Mouse (Mus musculus) MEL (cell line): Measurements from ENCODE around the gene Negr1. TPM values are rescaled to one million over a fixed set of nuclear protein-coding genes. Genes with fewer than 3 reads are reported as not detected.

Experiments used
- DNase-seq: peaks from one replicate; pipeline ENCODE4 v3.0.0; 2011; ENCODE audit warnings: low read depth, low spot score
- H3K27ac ChIP-seq: 2 replicates; pipeline ENCODE4 v1.5.1; 2012; ENCODE audit warnings: low read depth, mild to moderate bottlenecking, control low read depth, low read length, moderate library complexity; ENCODE audit not compliant: control insufficient read depth
- H3K27me3 ChIP-seq, 2 experiments: fragments of 150-350 bp in 1 of 2; sonication (generic) in 1 of 2; 2 replicates each; pipeline ENCODE4 v1.6.1; 2012; ENCODE audit warnings: low read length in 2 of 2, mild to moderate bottlenecking in 2 of 2, improper control_type of control experiment in 1 of 2, moderate library complexity in 1 of 2; ENCODE audit not compliant: insufficient read depth in 2 of 2, control insufficient read depth in 1 of 2
- H3K36me3 ChIP-seq, 2 experiments: 2 replicates each; pipeline ENCODE4 v1.6.1; 2012 to 2014; ENCODE audit warnings: low read length in 2 of 2, improper control_type of control experiment in 1 of 2, inconsistent platforms in 1 of 2, mild to moderate bottlenecking in 1 of 2; ENCODE audit not compliant: insufficient read depth in 2 of 2, control insufficient read depth in 1 of 2
- H3K4me1 ChIP-seq, 2 experiments: fragments of 150-350 bp in 1 of 2; sonication (generic) in 1 of 2; 2 replicates each; pipeline ENCODE4 v1.6.1; 2012; ENCODE audit warnings: low read length in 2 of 2, improper control_type of control experiment in 1 of 2, mild to moderate bottlenecking in 1 of 2; ENCODE audit not compliant: insufficient read depth in 2 of 2, control insufficient read depth in 1 of 2
- H3K4me3 ChIP-seq, 2 experiments: fragments of 150-350 bp in 1 of 2; sonication (generic) in 1 of 2; 2 replicates each; pipeline ENCODE4 v1.5.1; 2012; ENCODE audit warnings: low read depth in 2 of 2, low read length in 2 of 2, mild to moderate bottlenecking in 2 of 2, moderate library complexity in 2 of 2, control low read depth in 1 of 2, improper control_type of control experiment in 1 of 2; ENCODE audit not compliant: control insufficient read depth in 1 of 2, insufficient read depth in 1 of 2
- H3K79me2 ChIP-seq: 2 replicates; pipeline ENCODE4 v1.6.1; 2012; ENCODE audit warnings: mild to moderate bottlenecking, low read length, moderate library complexity; ENCODE audit not compliant: control insufficient read depth, poor library complexity, insufficient read depth
- H3K9ac ChIP-seq: 2 replicates; pipeline ENCODE4 v1.6.1; 2012; ENCODE audit warnings: low read depth, mild to moderate bottlenecking, control low read depth, low read length, moderate library complexity; ENCODE audit not compliant: control insufficient read depth, poor library complexity, severe bottlenecking
- H3K9me3 ChIP-seq: fragments of 150-350 bp; sonication (generic); replicated peaks from 2 replicates; pipeline ENCODE4 v1.6.1; 2012; ENCODE audit warnings: mild to moderate bottlenecking, low read length, improper control_type of control experiment, moderate library complexity; ENCODE audit not compliant: insufficient read depth
- BHLHE40 ChIP-seq: IDR thresholded peaks from 2 replicates; pipeline ENCODE4 v1.6.1; 2012; ENCODE audit warnings: low read depth, mild to moderate bottlenecking, inconsistent platforms, low read length, improper control_type of control experiment, borderline replicate concordance
- CHD2 ChIP-seq: IDR thresholded peaks from 2 replicates; pipeline ENCODE4 v1.6.1; 2011; ENCODE audit warnings: low read length, improper control_type of control experiment
- CTCF ChIP-seq, 3 experiments: IDR thresholded peaks in 2 of 3; conservative IDR thresholded peaks in 1 of 3; 2 replicates each; pipeline ENCODE4 v1.5.1; 2011 to 2012; ENCODE audit warnings: low read length in 3 of 3, low read depth in 2 of 3, mild to moderate bottlenecking in 2 of 3, improper control_type of control experiment in 1 of 3, inconsistent platforms in 1 of 3, mixed read lengths in 1 of 3, moderate library complexity in 1 of 3; ENCODE audit not compliant: control insufficient read depth in 1 of 3, insufficient read depth in 1 of 3, poor library complexity in 1 of 3, severe bottlenecking in 1 of 3
- E2F4 ChIP-seq: IDR thresholded peaks from 2 replicates; pipeline ENCODE4 v1.6.1; 2011; ENCODE audit warnings: low read depth, low read length, improper control_type of control experiment, borderline replicate concordance
- ELF1 ChIP-seq: IDR thresholded peaks from 2 replicates; pipeline ENCODE4 v1.6.1; 2014; ENCODE audit warnings: low read depth, mild to moderate bottlenecking, inconsistent platforms, low read length, improper control_type of control experiment, moderate library complexity
- GATA1 ChIP-seq: IDR thresholded peaks from 2 replicates; pipeline ENCODE4 v1.6.1; 2011; ENCODE audit warnings: low read depth, low read length, improper control_type of control experiment
- JUND ChIP-seq: IDR thresholded peaks from 2 replicates; pipeline ENCODE4 v1.6.1; 2011; ENCODE audit warnings: low read depth, mild to moderate bottlenecking, improper control_type of control experiment, low read length
- KAT2A ChIP-seq: conservative IDR thresholded peaks from 2 replicates; pipeline ENCODE4 v1.6.1; 2012; ENCODE audit warnings: low read depth, low read length, improper control_type of control experiment, inconsistent platforms
- MYB ChIP-seq: IDR thresholded peaks from 2 replicates; pipeline ENCODE4 v1.6.1; 2011; ENCODE audit warnings: mild to moderate bottlenecking, low read depth, low read length, improper control_type of control experiment
- POLR2AphosphoS2 ChIP-seq: IDR thresholded peaks from 2 replicates; pipeline ENCODE4 v1.6.1; 2011; ENCODE audit warnings: low read length, improper control_type of control experiment
- POLR2AphosphoS5 ChIP-seq: IDR thresholded peaks from 2 replicates; pipeline ENCODE4 v1.6.1; 2012; ENCODE audit warnings: low read depth, borderline replicate concordance, mild to moderate bottlenecking, inconsistent platforms, low read length, moderate library complexity, mixed read lengths
- RAD21 ChIP-seq: IDR thresholded peaks from 2 replicates; pipeline ENCODE4 v1.6.1; 2011; ENCODE audit warnings: mild to moderate bottlenecking, low read depth, low read length, improper control_type of control experiment
- RCOR1 ChIP-seq: IDR thresholded peaks from 2 replicates; pipeline ENCODE4 v1.6.1; 2012; ENCODE audit warnings: low read depth, mild to moderate bottlenecking, inconsistent platforms, low read length, improper control_type of control experiment
- SMC3 ChIP-seq: IDR thresholded peaks from 2 replicates; pipeline ENCODE4 v1.6.1; 2011; ENCODE audit warnings: low read depth, low read length, improper control_type of control experiment
- USF1 ChIP-seq: IDR thresholded peaks from 2 replicates; pipeline ENCODE4 v1.6.1; 2014; ENCODE audit warnings: low read depth, mild to moderate bottlenecking, inconsistent platforms, low read length, improper control_type of control experiment, moderate library complexity
- USF2 ChIP-seq, 2 experiments: IDR thresholded peaks; 2 replicates each; pipeline ENCODE4 v1.6.1; 2011 to 2012; ENCODE audit warnings: improper control_type of control experiment in 2 of 2, low read length in 2 of 2, borderline replicate concordance in 1 of 2, inconsistent platforms in 1 of 2, low read depth in 1 of 2, mild to moderate bottlenecking in 1 of 2; ENCODE audit not compliant: insufficient read depth in 1 of 2
- ZC3H11A ChIP-seq: IDR thresholded peaks from 2 replicates; pipeline ENCODE4 v1.6.1; 2012; ENCODE audit warnings: low read depth, mild to moderate bottlenecking, inconsistent platforms, low read length, improper control_type of control experiment
- ZNF384 ChIP-seq: IDR thresholded peaks from 2 replicates; pipeline ENCODE4 v1.6.1; 2012; ENCODE audit warnings: low read depth, mild to moderate bottlenecking, inconsistent platforms, low read length, improper control_type of control experiment
- polyA plus RNA-seq, 2 experiments: library from polyadenylated mRNA; stranded (reverse) in 1 of 2; unstranded in 1 of 2; fragments of >175 nt in 1 of 2; fragments of >200 nt in 1 of 2; gene quantifications; 2 replicates each; pipeline versions ENCODE4 v1.2.1 to v1.2.4; 2012; ENCODE audit warnings: low replicate concordance in 2 of 2, low read depth in 1 of 2; ENCODE audit not compliant: insufficient read length in 2 of 2, insufficient read depth in 1 of 2, missing spikeins in 1 of 2
- total RNA-seq: library from RNA; depleted of rRNA; stranded (reverse); fragments of 300-350 nt; gene quantifications from 2 replicates; pipeline ENCODE4 v1.2.3, GENCODE M21; 2012

The Negr1 gene
- total and polyA plus RNA-seq, 3 experiments = not detected

DNA sequence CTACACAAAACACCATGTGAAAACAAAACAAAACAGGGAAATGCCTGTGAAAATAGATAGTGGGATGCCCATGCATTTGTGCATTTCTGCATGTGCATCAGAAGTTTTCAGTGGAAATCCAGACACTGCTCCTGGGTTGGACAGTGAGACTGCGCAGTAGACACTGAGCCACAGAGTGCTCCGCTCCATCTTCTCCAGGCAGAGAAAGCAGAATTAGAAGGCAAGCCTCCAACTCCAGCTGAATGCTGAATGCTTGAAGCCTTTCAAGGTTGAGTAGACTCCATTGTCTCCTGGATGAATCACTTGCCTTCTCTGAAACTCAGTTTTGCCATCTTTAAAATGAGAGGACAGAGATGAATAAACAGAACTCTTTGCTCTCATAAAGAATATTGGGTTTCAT, 546.6 kb downstream of the Negr1 start:
- Histone ChIP-seq H3K4me3 (no peak overlapping the region), H3K9me3 (no peaks in the 10 kb centered on the region), H3K27ac (no peak overlapping the region), H3K36me3 (no peaks in the 10 kb centered on the region), H3K27me3 (no peaks in the 10 kb centered on the region), H3K79me2 (no peaks in the 10 kb centered on the region), H3K4me1 (no peaks in the 10 kb centered on the region), H3K9ac (no peak overlapping the region)
- no peak for DNase-seq
- TF ChIP-seq MYB (no peak), ZC3H11A (no peak), RAD21 (no peak), USF1 (no peak), CHD2 (no peak), SMC3 (no peak), BHLHE40 (no peak), POLR2AphosphoS2 (no peak)

DNA sequence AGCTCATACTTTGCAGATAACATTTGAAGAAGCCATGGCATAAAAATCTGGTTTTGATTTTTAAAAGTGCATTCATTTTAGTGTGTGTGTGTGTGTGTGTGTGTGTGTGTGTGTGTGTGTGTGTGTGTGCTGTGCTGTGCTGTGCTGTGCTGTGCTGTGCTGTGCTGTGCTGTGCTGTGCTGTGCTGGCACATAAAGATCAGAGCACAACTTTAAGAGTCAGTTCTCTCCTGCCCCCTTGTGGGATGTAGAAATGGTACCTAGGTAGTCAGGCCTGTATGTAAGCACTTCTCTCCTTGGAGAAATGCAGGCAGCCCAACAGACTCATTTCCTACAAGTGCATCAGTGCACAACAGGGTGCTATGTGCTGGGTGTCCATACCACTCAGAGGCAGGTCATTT, 547.7 kb downstream of the Negr1 start:
- Histone ChIP-seq H3K27me3 (no peaks in the 10 kb centered on the region), H3K9me3 (no peaks in the 10 kb centered on the region), H3K4me3 (no peak overlapping the region), H3K9ac (no peak overlapping the region), H3K36me3 (no peaks in the 10 kb centered on the region), H3K4me1 (no peaks in the 10 kb centered on the region), H3K27ac (no peak overlapping the region), H3K79me2 (no peaks in the 10 kb centered on the region)
- no peak for DNase-seq
- no peak for TF ChIP-seq KAT2A
- no peak for TF ChIP-seq POLR2AphosphoS5
- TF ChIP-seq RCOR1 = no peak
- no peak for TF ChIP-seq USF2 (IDR thresholded peaks at IDR 0.05; ENCODE audit: borderline replicate concordance in 1 of 2, insufficient read depth in 1 of 2, low read depth in 1 of 2, low read length in 2 of 2)
- TF ChIP-seq GATA1 = no peak
- no peak for TF ChIP-seq JUND
- TF ChIP-seq ZNF384 = no peak
- TF ChIP-seq CTCF (IDR thresholded peaks at IDR 0.05 in 2 of 3, conservative IDR thresholded peaks at IDR 0.05 in 1 of 3; ENCODE audit: control insufficient read depth in 1 of 3, insufficient read depth in 1 of 3, low read depth in 2 of 3, low read length in 3 of 3, poor library complexity in 1 of 3, severe bottlenecking in 1 of 3) = no peak
- TF ChIP-seq ELF1 = no peak
- no peak for TF ChIP-seq E2F4
